Mouse (Mus musculus) E14TG2a.4 (cell line): ENCODE measurements at regions not wholly inside any gene's neighbourhood (a gene's known extent, or its start where the extent isn't known, plus 50 kb on each side); places are given as distances from the start of the nearest gene placed in this dataset.
"Not testable (repeated sequence)": the region's sequence is repeated elsewhere in the genome, so short reads cannot be mapped to it uniquely, and the experiment has no call there.

ENCODE experiments used
- H3K27me3 ChIP-seq: 2 replicates; pipeline ENCODE4 v1.6.1; 2014; ENCODE audit warnings: low read length, control low read depth; ENCODE audit not compliant: insufficient read depth
- H3K36me3 ChIP-seq: 2 replicates; pipeline ENCODE4 v1.6.1; 2014; ENCODE audit warnings: low read length, control low read depth; ENCODE audit not compliant: insufficient read depth
- H3K4me1 ChIP-seq: replicated peaks from 2 replicates; pipeline ENCODE4 v1.6.1; 2014; ENCODE audit warnings: low read depth, low read length, control low read depth
- H3K4me3 ChIP-seq: replicated peaks from 2 replicates; pipeline ENCODE4 v1.5.1; 2014; ENCODE audit warnings: mild to moderate bottlenecking, low read length
- H3K9me3 ChIP-seq: 2 replicates; pipeline ENCODE4 v1.6.1; 2014; ENCODE audit warnings: low read length, control low read depth
- CTCF ChIP-seq: conservative IDR thresholded peaks from 2 replicates; pipeline ENCODE4 v1.5.1; 2014; ENCODE audit warnings: low read length
- NANOG ChIP-seq: IDR thresholded peaks from 2 replicates; pipeline ENCODE4 v1.6.1; 2014; ENCODE audit warnings: borderline replicate concordance, low read length, mixed read lengths
- POU5F1 ChIP-seq: IDR thresholded peaks from 2 replicates; pipeline ENCODE4 v1.6.1; 2014; ENCODE audit warnings: low read length, borderline replicate concordance

- Histone ChIP-seq H3K27me3 (no peaks in the 10 kb centered on the region), H3K9me3 (no peaks in the 10 kb centered on the region), H3K4me3 (no peak overlapping the region), H3K36me3 (no peaks in the 10 kb centered on the region), H3K4me1 (no peaks in the 10 kb centered on the region)
- TF ChIP-seq NANOG (no peak), POU5F1 (no peak), CTCF (no peak)
Observed at GRCm38 (mm10) chr3:31508471-31508870, 198.3 kb upstream of the Slc7a14 start.

- no peaks in the 10 kb centered on the region for H3K36me3 ChIP-seq
- no peaks in the 10 kb centered on the region for H3K4me1 ChIP-seq
- no peak overlapping the region for H3K4me3 ChIP-seq
- H3K27me3 ChIP-seq = no peaks in the 10 kb centered on the region; the same call in 1 of the 2 replicates
- peaks cover 54% of the 10 kb centered on the region for H3K9me3 ChIP-seq
- TF ChIP-seq CTCF (no peak), NANOG (no peak), POU5F1 (no peak)
Observed at GRCm38 (mm10) chr3:31499201-31499968, 189.2 kb upstream of the Slc7a14 start.

- Histone ChIP-seq H3K9me3 (peaks cover 87% of the 10 kb centered on the region), H3K36me3 (no peaks in the 10 kb centered on the region)
- TF ChIP-seq CTCF (no peak), NANOG (no peak), POU5F1 (no peak)
Observed at GRCm38 (mm10) chr3:31495287-31495686, 185.1 kb upstream of the Slc7a14 start.

GRCm38 (mm10) chr3:31494706-31495105, 184.5 kb upstream of the Slc7a14 start:
- no peak for TF ChIP-seq POU5F1
- TF ChIP-seq CTCF = no peak
- TF ChIP-seq NANOG = no peak
- Histone ChIP-seq H3K4me3 (no peak overlapping the region), H3K9me3 (peaks cover 87% of the 10 kb centered on the region), H3K4me1 (no peaks in the 10 kb centered on the region), H3K27me3 (no peaks in the 10 kb centered on the region), H3K36me3 (no peaks in the 10 kb centered on the region)

More at GRCm38 (mm10) chr3:31495287-31495686, 185.1 kb upstream of the Slc7a14 start:
- Histone ChIP-seq H3K4me3 (no peak overlapping the region), H3K27me3 (no peaks in the 10 kb centered on the region), H3K4me1 (no peaks in the 10 kb centered on the region)

GRCm38 (mm10) chr3:31491736-31492135, 181.6 kb upstream of the Slc7a14 start:
- not testable (repeated sequence) for H3K4me1 ChIP-seq, H3K27me3 ChIP-seq, H3K4me3 ChIP-seq, H3K36me3 ChIP-seq
- peaks cover 69% of the 10 kb centered on the region for H3K9me3 ChIP-seq

DNA sequence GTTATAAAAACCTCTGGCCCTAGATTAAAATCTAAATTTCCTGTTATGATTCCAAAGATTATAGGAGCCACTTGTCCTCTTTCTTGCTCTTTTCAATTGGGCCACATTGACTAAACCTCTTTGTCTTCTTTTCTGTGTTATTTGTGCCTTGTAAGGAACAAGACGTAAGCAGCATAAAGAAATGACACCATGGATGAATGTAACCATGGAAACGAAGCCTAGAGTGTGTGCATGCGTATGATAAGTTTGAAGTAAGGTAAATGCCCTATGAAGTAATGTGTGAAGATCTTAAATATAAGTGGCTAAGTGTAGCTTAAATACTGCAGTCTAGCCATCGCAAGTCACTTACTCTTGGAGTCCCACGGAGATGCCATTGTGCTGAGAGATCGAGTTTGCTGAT, 177.4 kb upstream of the Slc7a14 start:
- H3K27me3 ChIP-seq = no peaks in the 10 kb centered on the region
- H3K4me3 ChIP-seq = no peak overlapping the region
- no peaks in the 10 kb centered on the region for H3K4me1 ChIP-seq
- TF ChIP-seq CTCF (no peak), NANOG (no peak), POU5F1 (no peak)
- peaks cover 33% of the 10 kb centered on the region for H3K9me3 ChIP-seq
- no peaks in the 10 kb centered on the region for H3K36me3 ChIP-seq

- no peak for TF ChIP-seq POU5F1
- TF ChIP-seq CTCF = no peak
- no peak for TF ChIP-seq NANOG
- H3K36me3 ChIP-seq = no peaks in the 10 kb centered on the region
- no peak overlapping the region for H3K4me3 ChIP-seq
- no peaks in the 10 kb centered on the region for H3K9me3 ChIP-seq
- no peaks in the 10 kb centered on the region for H3K4me1 ChIP-seq
- no peaks in the 10 kb centered on the region for H3K27me3 ChIP-seq
Observed at GRCm38 (mm10) chr3:31481964-31482363, 171.8 kb upstream of the Slc7a14 start.

DNA sequence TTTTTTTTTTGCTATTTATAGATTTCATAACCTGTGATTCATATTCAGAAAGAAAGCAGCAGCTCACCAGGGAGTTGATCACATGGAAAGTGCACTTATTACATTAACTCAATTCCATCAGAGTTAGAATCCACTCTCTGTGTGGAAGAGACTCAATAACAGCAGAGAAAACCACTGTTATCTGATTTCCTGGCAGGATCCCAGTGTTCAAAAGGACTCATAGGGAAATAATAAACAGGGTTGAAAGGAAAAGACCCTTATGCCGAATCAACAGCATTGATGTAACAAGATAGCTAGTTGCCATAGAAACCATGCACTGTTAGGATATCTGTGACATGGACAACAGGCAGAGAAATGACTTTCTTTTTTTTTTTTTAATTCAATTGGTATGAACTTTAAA, 157.7 kb upstream of the Slc7a14 start:
- H3K36me3 ChIP-seq = no peaks in the 10 kb centered on the region
- no peak for TF ChIP-seq CTCF
- no peak for TF ChIP-seq POU5F1
- no peak for TF ChIP-seq NANOG
- H3K27me3 ChIP-seq = no peaks in the 10 kb centered on the region
- H3K4me1 ChIP-seq = no peaks in the 10 kb centered on the region
- 0 out of 2 replicates have a peak, but pooled peaks cover 2% of the 10 kb centered on the region for H3K9me3 ChIP-seq
- no peak overlapping the region for H3K4me3 ChIP-seq

GRCm38 (mm10) chr3:31464260-31464659, 154.1 kb upstream of the Slc7a14 start:
- H3K4me3 ChIP-seq = no peak overlapping the region
- no peaks in the 10 kb centered on the region for H3K27me3 ChIP-seq
- 0 out of 2 replicates have a peak, but pooled peaks cover 6% of the 10 kb centered on the region for H3K9me3 ChIP-seq
- H3K4me1 ChIP-seq = no peaks in the 10 kb centered on the region
- TF ChIP-seq NANOG (no peak), POU5F1 (no peak), CTCF (no peak)
- no peaks in the 10 kb centered on the region for H3K36me3 ChIP-seq
